Mouse (Mus musculus): Measurements from ENCODE around the gene Ski. TPM values are rescaled to one million over a fixed set of nuclear protein-coding genes. Genes with fewer than 3 reads are reported as not detected.

Ski gene
- polyA plus RNA-seq, 1 experiment from 2014 or later: 11.1 TPM

- Histone ChIP-seq H3K4me3 (ENCODE audit: low read length) (no peak overlapping the region), H3K4me2 (ENCODE audit: low read length) (no peak overlapping the region), H3K9ac (ENCODE audit: low read depth, low read length) (peak overlapping the region; percentile 10; the same call in 1 of the 2 replicates), H3K27me3 (replicated peaks; ENCODE audit: control insufficient read depth, insufficient read depth, low read length) (no peaks in the 10 kb centered on the region), H3K27ac (ENCODE audit: low read depth, low read length) (no peak overlapping the region; the same call in 1 of the 2 replicates), H3K36me3 (ENCODE audit: control insufficient read depth, insufficient read depth, low read length) (no peaks in the 10 kb centered on the region), H3K4me1 (ENCODE audit: control insufficient read depth, insufficient read depth, low read depth, low read length) (peaks cover 27% of the 10 kb centered on the region), H3K9me3 (ENCODE audit: control insufficient read depth, low read length) (no peaks in the 10 kb centered on the region)
- no peak for ATAC-seq
- 57% methylated on average over 5 of the region's 5 CpGs for WGBS
These were observed 15.9 kb upstream of the Ski start for GRCm38 (mm10) chr4:155238276-155238675.

GRCm38 (mm10) chr4:155236737-155237385 is 14.5 kb upstream of the Ski start:
- H3K36me3 ChIP-seq (ENCODE audit: control insufficient read depth, insufficient read depth, low read length): no peaks in the 10 kb centered on the region
- ATAC-seq: no peak
- H3K4me1 ChIP-seq (ENCODE audit: control insufficient read depth, insufficient read depth, low read depth, low read length): peaks cover 27% of the 10 kb centered on the region
- H3K27me3 ChIP-seq (replicated peaks; ENCODE audit: control insufficient read depth, insufficient read depth, low read length): no peaks in the 10 kb centered on the region
- no peak overlapping the region for H3K4me3 ChIP-seq (ENCODE audit: low read length)
- peak overlapping the region; percentile 86 for H3K27ac ChIP-seq (ENCODE audit: low read depth, low read length)
- H3K9me3 ChIP-seq (ENCODE audit: control insufficient read depth, low read length): no peaks in the 10 kb centered on the region
- no peak overlapping the region for H3K4me2 ChIP-seq (ENCODE audit: low read length)
- H3K9ac ChIP-seq (ENCODE audit: low read depth, low read length): no peak overlapping the region
- 72% methylated on average over 12 of the region's 12 CpGs for WGBS

- H3K4me3 ChIP-seq (ENCODE audit: low read length): 0 out of 2 replicates have a peak overlapping the region, but pooled peaks have one; percentile 1
- peak; percentile 94 for ATAC-seq
- WGBS: 12% methylated on average over 17 of the region's 18 CpGs
These were observed 13.1 kb upstream of the Ski start for GRCm38 (mm10) chr4:155235311-155236119.

GRCm38 (mm10) chr4:155234371-155235310 is 12.2 kb upstream of the Ski start:
- Histone ChIP-seq H3K4me1 (ENCODE audit: control insufficient read depth, insufficient read depth, low read depth, low read length) (peaks cover 27% of the 10 kb centered on the region), H3K9me3 (ENCODE audit: control insufficient read depth, low read length) (no peaks in the 10 kb centered on the region), H3K9ac (ENCODE audit: low read depth, low read length) (peak overlapping the region; percentile 45), H3K4me2 (ENCODE audit: low read length) (peak overlapping the region; percentile 36), H3K27me3 (replicated peaks; ENCODE audit: control insufficient read depth, insufficient read depth, low read length) (no peaks in the 10 kb centered on the region), H3K4me3 (ENCODE audit: low read length) (no peak overlapping the region), H3K36me3 (ENCODE audit: control insufficient read depth, insufficient read depth, low read length) (no peaks in the 10 kb centered on the region), H3K27ac (ENCODE audit: low read depth, low read length) (peak overlapping the region; percentile 86)
- no peak for ATAC-seq
- WGBS: 63% methylated on average over 8 of the region's 8 CpGs

More at GRCm38 (mm10) chr4:155235311-155236119, 13.1 kb upstream of the Ski start:
- H3K4me1 ChIP-seq (ENCODE audit: control insufficient read depth, insufficient read depth, low read depth, low read length): peaks cover 27% of the 10 kb centered on the region
- no peaks in the 10 kb centered on the region for H3K36me3 ChIP-seq (ENCODE audit: control insufficient read depth, insufficient read depth, low read length)
- peak overlapping the region; percentile 46 for H3K9ac ChIP-seq (ENCODE audit: low read depth, low read length)
- no peaks in the 10 kb centered on the region for H3K27me3 ChIP-seq (replicated peaks; ENCODE audit: control insufficient read depth, insufficient read depth, low read length)
- H3K27ac ChIP-seq (ENCODE audit: low read depth, low read length): peak overlapping the region; percentile 86
- no peaks in the 10 kb centered on the region for H3K9me3 ChIP-seq (ENCODE audit: control insufficient read depth, low read length)
- H3K4me2 ChIP-seq (ENCODE audit: low read length): peak overlapping the region; percentile 36

GRCm38 (mm10) chr4:155233878-155234277 is 11.5 kb upstream of the Ski start:
- Histone ChIP-seq H3K27me3 (replicated peaks; ENCODE audit: control insufficient read depth, insufficient read depth, low read length) (no peaks in the 10 kb centered on the region), H3K9ac (ENCODE audit: low read depth, low read length) (peak overlapping the region; percentile 8), H3K36me3 (ENCODE audit: control insufficient read depth, insufficient read depth, low read length) (no peaks in the 10 kb centered on the region), H3K27ac (ENCODE audit: low read depth, low read length) (peak overlapping the region; percentile 86), H3K4me2 (ENCODE audit: low read length) (no peak overlapping the region), H3K4me1 (ENCODE audit: control insufficient read depth, insufficient read depth, low read depth, low read length) (peaks cover 27% of the 10 kb centered on the region), H3K9me3 (ENCODE audit: control insufficient read depth, low read length) (no peaks in the 10 kb centered on the region), H3K4me3 (ENCODE audit: low read length) (no peak overlapping the region)
- 0 out of 2 replicates have a peak, but pooled peaks have one; percentile 8 for ATAC-seq
- 14% methylated on average over 10 of the region's 10 CpGs for WGBS

- H3K27ac ChIP-seq (ENCODE audit: low read depth, low read length): no peak overlapping the region
- WGBS: 78% methylated on average over 5 of the region's 5 CpGs
- H3K27me3 ChIP-seq (replicated peaks; ENCODE audit: control insufficient read depth, insufficient read depth, low read length): no peaks in the 10 kb centered on the region
- H3K36me3 ChIP-seq (ENCODE audit: control insufficient read depth, insufficient read depth, low read length): no peaks in the 10 kb centered on the region
- H3K9ac ChIP-seq (ENCODE audit: low read depth, low read length): no peak overlapping the region
- H3K4me2 ChIP-seq (ENCODE audit: low read length): no peak overlapping the region
- H3K4me1 ChIP-seq (ENCODE audit: control insufficient read depth, insufficient read depth, low read depth, low read length): peaks cover 3% of the 10 kb centered on the region
- no peak for ATAC-seq
- H3K9me3 ChIP-seq (ENCODE audit: control insufficient read depth, low read length): no peaks in the 10 kb centered on the region
- H3K4me3 ChIP-seq (ENCODE audit: low read length): no peak overlapping the region
These were observed 6.1 kb upstream of the Ski start for GRCm38 (mm10) chr4:155228461-155228860.

GRCm38 (mm10) chr4:155227986-155228385 is 5.6 kb upstream of the Ski start:
- H3K27me3 ChIP-seq (replicated peaks; ENCODE audit: control insufficient read depth, insufficient read depth, low read length): no peaks in the 10 kb centered on the region
- peaks cover 3% of the 10 kb centered on the region for H3K4me1 ChIP-seq (ENCODE audit: control insufficient read depth, insufficient read depth, low read depth, low read length)
- no peak overlapping the region for H3K4me3 ChIP-seq (ENCODE audit: low read length)
- H3K27ac ChIP-seq (ENCODE audit: low read depth, low read length): no peak overlapping the region
- no peak overlapping the region for H3K4me2 ChIP-seq (ENCODE audit: low read length)
- ATAC-seq: no peak
- 90% methylated on average over 4 of the region's 4 CpGs for WGBS
- no peaks in the 10 kb centered on the region for H3K36me3 ChIP-seq (ENCODE audit: control insufficient read depth, insufficient read depth, low read length)
- H3K9me3 ChIP-seq (ENCODE audit: control insufficient read depth, low read length): no peaks in the 10 kb centered on the region
- no peak overlapping the region for H3K9ac ChIP-seq (ENCODE audit: low read depth, low read length)

- H3K27ac ChIP-seq (ENCODE audit: low read depth, low read length): no peak overlapping the region
- whole genome bisulfite sequencing: 71% methylated on average over 5 of the region's 5 CpGs
- H3K9me3 ChIP-seq (ENCODE audit: control insufficient read depth, low read length): no peaks in the 10 kb centered on the region
- ATAC-seq: no peak
- no peak overlapping the region for H3K4me3 ChIP-seq (ENCODE audit: low read length)
- no peaks in the 10 kb centered on the region for H3K36me3 ChIP-seq (ENCODE audit: control insufficient read depth, insufficient read depth, low read length)
- H3K27me3 ChIP-seq (replicated peaks; ENCODE audit: control insufficient read depth, insufficient read depth, low read length): no peaks in the 10 kb centered on the region
- no peak overlapping the region for H3K4me2 ChIP-seq (ENCODE audit: low read length)
- peaks cover 8% of the 10 kb centered on the region for H3K4me1 ChIP-seq (ENCODE audit: control insufficient read depth, insufficient read depth, low read depth, low read length)
- peak overlapping the region; percentile 9; the same call in 1 of the 2 replicates for H3K9ac ChIP-seq (ENCODE audit: low read depth, low read length)
These were observed 3.5 kb upstream of the Ski start for GRCm38 (mm10) chr4:155225918-155226317.
